Mouse (Mus musculus): ENCODE measurements around the gene Zcchc3. TPM values are rescaled to one million over a fixed set of nuclear protein-coding genes. Genes with fewer than 3 reads are reported as not detected.

The Zcchc3 gene
- polyA plus RNA-seq, 1 experiment, result not detected

DNA sequence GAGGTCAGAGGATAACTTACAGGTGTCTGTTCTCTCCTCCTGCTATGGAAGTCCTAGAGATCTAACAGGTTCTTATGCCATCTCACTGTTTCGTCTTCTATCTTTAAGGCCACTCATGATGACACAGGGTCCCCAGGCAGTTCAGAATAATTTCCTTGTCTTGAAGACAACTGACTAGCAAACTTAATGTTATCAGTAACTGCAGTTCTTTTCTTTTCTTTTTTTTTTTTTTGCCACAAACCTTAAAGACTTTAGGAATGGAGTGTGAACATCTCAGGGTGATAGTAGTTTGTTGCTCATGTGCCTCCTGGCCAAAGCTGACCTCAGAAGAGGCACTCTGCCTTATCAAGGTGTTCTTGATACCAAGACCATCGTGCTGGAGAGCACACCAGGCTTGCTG lies 31.8 kb upstream of the Zcchc3 start:
- Histone ChIP-seq H3K27me3 (ENCODE audit: control insufficient read depth, insufficient read depth, insufficient read length) (peaks cover 8% of the 10 kb centered on the region), H3K79me3 (ENCODE audit: low read depth) (no peaks in the 10 kb centered on the region), H3ac (ENCODE audit: control insufficient read depth, insufficient read length, low read depth) (no peak overlapping the region), H3K36me3 (ENCODE audit: control insufficient read depth, insufficient read depth) (no peaks in the 10 kb centered on the region), H3K79me2 (ENCODE audit: control insufficient read depth, insufficient read depth) (no peaks in the 10 kb centered on the region), H3K4me3 (ENCODE audit: insufficient read depth, poor library complexity, severe bottlenecking) (no peak overlapping the region)
- no peak for TF ChIP-seq CTCF (IDR thresholded peaks at IDR 0.05; ENCODE audit: control insufficient read depth, insufficient read depth, insufficient read length)
- no peak for TF ChIP-seq MYOD1 (IDR thresholded peaks at IDR 0.05; ENCODE audit: control insufficient read depth, insufficient read length, low read depth)
- TF ChIP-seq MYOG (IDR thresholded peaks at IDR 0.05; ENCODE audit: control insufficient read depth, extremely low read depth, insufficient read length), result no peak
- TF ChIP-seq FOSL1 (IDR thresholded peaks at IDR 0.05; ENCODE audit: insufficient read depth, low read length, poor library complexity, severe bottlenecking), result no peak
- TF ChIP-seq USF1 (IDR thresholded peaks at IDR 0.05; ENCODE audit: low read depth), result no peak
- no peak for TF ChIP-seq CEBPB (IDR thresholded peaks at IDR 0.05; ENCODE audit: low read depth)
- TF ChIP-seq MAX (IDR thresholded peaks at IDR 0.05), result no peak

DNA sequence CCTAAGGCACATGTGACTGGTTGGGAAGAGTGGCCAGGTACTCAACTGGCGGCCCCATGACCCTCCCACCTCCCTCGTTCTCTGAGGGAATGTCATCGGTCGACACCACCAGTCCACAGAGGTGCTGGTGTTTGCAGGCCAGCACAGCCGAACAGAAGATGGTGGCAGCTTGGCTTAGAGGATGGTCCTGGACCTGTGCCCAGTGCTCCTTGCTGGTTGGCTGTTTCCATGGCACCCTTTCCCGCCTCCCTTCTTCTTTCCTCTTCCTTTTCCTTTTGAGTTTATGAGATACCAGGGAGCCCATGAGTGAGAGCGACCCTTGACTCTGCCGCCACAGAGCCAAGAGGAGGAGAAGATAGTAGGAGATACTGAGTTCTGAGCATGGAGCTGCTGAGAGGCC lies 28.5 kb upstream of the Zcchc3 start:
- TF ChIP-seq MYOD1 (IDR thresholded peaks at IDR 0.05; ENCODE audit: control insufficient read depth, insufficient read length, low read depth), result no peak
- Histone ChIP-seq H3ac (ENCODE audit: control insufficient read depth, insufficient read length, low read depth) (no peak overlapping the region), H3K4me3 (ENCODE audit: insufficient read depth, poor library complexity, severe bottlenecking) (no peak overlapping the region), H3K27me3 (ENCODE audit: control insufficient read depth, insufficient read depth, insufficient read length) (peaks cover 8% of the 10 kb centered on the region), H3K79me3 (ENCODE audit: low read depth) (no peaks in the 10 kb centered on the region), H3K79me2 (ENCODE audit: control insufficient read depth, insufficient read depth) (no peaks in the 10 kb centered on the region), H3K36me3 (ENCODE audit: control insufficient read depth, insufficient read depth) (no peaks in the 10 kb centered on the region)

DNA sequence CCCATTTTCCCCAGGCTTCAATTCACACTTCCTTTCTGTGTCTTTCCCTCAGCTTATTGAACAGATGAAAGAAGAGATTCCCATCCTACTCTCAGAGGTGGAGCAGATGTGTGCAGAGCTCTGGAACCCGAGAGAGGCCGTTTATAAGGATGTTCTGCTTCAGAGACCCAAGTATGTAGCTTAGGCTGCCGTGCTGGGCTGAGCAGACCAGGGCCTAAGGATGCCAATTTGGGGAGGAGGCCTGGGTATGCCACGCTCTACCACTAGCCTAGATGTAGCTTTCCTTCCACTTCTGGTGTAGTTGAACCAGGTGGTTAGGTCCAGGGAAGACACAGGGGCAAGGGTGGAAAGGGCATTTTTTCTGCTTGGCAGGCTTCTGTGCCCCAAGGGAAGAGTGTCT lies 27.5 kb upstream of the Zcchc3 start:
- no peak for TF ChIP-seq CTCF (IDR thresholded peaks at IDR 0.05; ENCODE audit: control insufficient read depth, insufficient read depth, insufficient read length)
- no peak for TF ChIP-seq CEBPB (IDR thresholded peaks at IDR 0.05; ENCODE audit: low read depth)
- TF ChIP-seq USF1 (IDR thresholded peaks at IDR 0.05; ENCODE audit: low read depth), result no peak
- TF ChIP-seq MAX (IDR thresholded peaks at IDR 0.05), result no peak
- no peak for TF ChIP-seq MYOG (IDR thresholded peaks at IDR 0.05; ENCODE audit: control insufficient read depth, extremely low read depth, insufficient read length)
- no peak for TF ChIP-seq FOSL1 (IDR thresholded peaks at IDR 0.05; ENCODE audit: insufficient read depth, low read length, poor library complexity, severe bottlenecking)
- no peak for TF ChIP-seq MYOD1 (IDR thresholded peaks at IDR 0.05; ENCODE audit: control insufficient read depth, insufficient read length, low read depth)
- H3ac ChIP-seq (ENCODE audit: control insufficient read depth, insufficient read length, low read depth), result no peak overlapping the region
- no peaks in the 10 kb centered on the region for H3K79me2 ChIP-seq (ENCODE audit: control insufficient read depth, insufficient read depth)
- peaks cover 8% of the 10 kb centered on the region for H3K27me3 ChIP-seq (ENCODE audit: control insufficient read depth, insufficient read depth, insufficient read length)
- no peaks in the 10 kb centered on the region for H3K36me3 ChIP-seq (ENCODE audit: control insufficient read depth, insufficient read depth)
- no peak overlapping the region for H3K4me3 ChIP-seq (ENCODE audit: insufficient read depth, poor library complexity, severe bottlenecking)
- no peaks in the 10 kb centered on the region for H3K79me3 ChIP-seq (ENCODE audit: low read depth)

DNA sequence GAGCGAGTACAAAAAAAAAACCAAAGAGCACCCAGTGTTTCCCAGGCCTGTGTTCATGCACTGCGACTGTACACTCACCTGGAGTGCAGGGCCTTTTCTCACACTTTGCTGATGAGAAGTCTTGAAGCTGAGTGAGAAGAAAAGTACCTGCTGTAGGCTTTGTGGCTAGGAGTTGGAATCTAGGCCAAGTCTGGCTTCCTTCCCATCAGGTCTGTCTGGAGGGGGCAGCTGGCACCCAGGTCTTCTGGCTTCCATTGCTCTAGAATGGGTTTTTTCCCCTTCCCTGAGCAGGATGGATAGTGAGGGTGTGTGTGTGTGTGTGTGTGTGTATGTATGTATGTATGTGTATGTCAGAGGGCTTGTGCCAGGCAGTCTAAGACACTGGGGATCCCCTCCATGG lies 25.0 kb upstream of the Zcchc3 start:
- Histone ChIP-seq H3ac (ENCODE audit: control insufficient read depth, insufficient read length, low read depth) (no peak overlapping the region), H3K27me3 (ENCODE audit: control insufficient read depth, insufficient read depth, insufficient read length) (no peaks in the 10 kb centered on the region), H3K4me3 (ENCODE audit: insufficient read depth, poor library complexity, severe bottlenecking) (no peak overlapping the region), H3K36me3 (ENCODE audit: control insufficient read depth, insufficient read depth) (no peaks in the 10 kb centered on the region), H3K79me2 (ENCODE audit: control insufficient read depth, insufficient read depth) (no peaks in the 10 kb centered on the region), H3K79me3 (ENCODE audit: low read depth) (no peaks in the 10 kb centered on the region)
- TF ChIP-seq MYOG (IDR thresholded peaks at IDR 0.05; ENCODE audit: control insufficient read depth, extremely low read depth, insufficient read length) (no peak), MYOD1 (IDR thresholded peaks at IDR 0.05; ENCODE audit: control insufficient read depth, insufficient read length, low read depth) (no peak), MAX (IDR thresholded peaks at IDR 0.05) (no peak), CEBPB (IDR thresholded peaks at IDR 0.05; ENCODE audit: low read depth) (no peak), USF1 (IDR thresholded peaks at IDR 0.05; ENCODE audit: low read depth) (no peak), FOSL1 (IDR thresholded peaks at IDR 0.05; ENCODE audit: insufficient read depth, low read length, poor library complexity, severe bottlenecking) (no peak), CTCF (IDR thresholded peaks at IDR 0.05; ENCODE audit: control insufficient read depth, insufficient read depth, insufficient read length) (no peak)

DNA sequence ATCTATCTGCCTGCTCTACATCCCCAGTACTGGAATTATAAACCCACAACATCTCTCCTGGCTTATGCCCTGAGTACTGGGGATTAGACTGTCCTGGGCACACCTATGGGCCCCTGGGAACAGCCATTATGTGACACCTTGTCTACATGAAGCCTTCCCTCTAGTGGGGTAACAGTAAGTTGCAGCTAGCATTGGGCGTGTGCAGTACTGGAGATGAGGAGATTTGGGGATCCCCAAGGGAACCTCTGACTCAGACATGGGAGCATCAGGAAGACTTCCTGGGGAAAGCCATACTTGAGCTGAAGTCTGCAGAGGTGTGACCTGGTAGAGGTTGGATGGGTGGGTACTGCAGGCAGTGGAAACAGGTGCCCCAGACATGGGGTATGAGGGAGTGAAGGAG lies 24.1 kb upstream of the Zcchc3 start:
- no peaks in the 10 kb centered on the region for H3K79me3 ChIP-seq (ENCODE audit: low read depth)
- H3K36me3 ChIP-seq (ENCODE audit: control insufficient read depth, insufficient read depth), result no peaks in the 10 kb centered on the region
- TF ChIP-seq MAX (IDR thresholded peaks at IDR 0.05) (no peak), CEBPB (IDR thresholded peaks at IDR 0.05; ENCODE audit: low read depth) (no peak), USF1 (IDR thresholded peaks at IDR 0.05; ENCODE audit: low read depth) (no peak), MYOD1 (IDR thresholded peaks at IDR 0.05; ENCODE audit: control insufficient read depth, insufficient read length, low read depth) (no peak), CTCF (IDR thresholded peaks at IDR 0.05; ENCODE audit: control insufficient read depth, insufficient read depth, insufficient read length) (no peak), MYOG (IDR thresholded peaks at IDR 0.05; ENCODE audit: control insufficient read depth, extremely low read depth, insufficient read length) (no peak), FOSL1 (IDR thresholded peaks at IDR 0.05; ENCODE audit: insufficient read depth, low read length, poor library complexity, severe bottlenecking) (no peak)
- H3K27me3 ChIP-seq (ENCODE audit: control insufficient read depth, insufficient read depth, insufficient read length), result no peaks in the 10 kb centered on the region
- H3K79me2 ChIP-seq (ENCODE audit: control insufficient read depth, insufficient read depth), result no peaks in the 10 kb centered on the region
- no peak overlapping the region for H3K4me3 ChIP-seq (ENCODE audit: insufficient read depth, poor library complexity, severe bottlenecking)
- H3ac ChIP-seq (ENCODE audit: control insufficient read depth, insufficient read length, low read depth), result no peak overlapping the region
